Mouse (Mus musculus): ENCODE measurements around the gene Slc35b1. TPM values are rescaled to one million over a fixed set of nuclear protein-coding genes. Genes with fewer than 3 reads are reported as not detected.
"Not testable (repeated sequence)": the region's sequence is repeated elsewhere in the genome, so short reads cannot be mapped to it uniquely, and the experiment has no call there.

The Slc35b1 gene
- total RNA-seq, 2 experiments from 2014 or later: 64.7 to 71.1 TPM

DNA sequence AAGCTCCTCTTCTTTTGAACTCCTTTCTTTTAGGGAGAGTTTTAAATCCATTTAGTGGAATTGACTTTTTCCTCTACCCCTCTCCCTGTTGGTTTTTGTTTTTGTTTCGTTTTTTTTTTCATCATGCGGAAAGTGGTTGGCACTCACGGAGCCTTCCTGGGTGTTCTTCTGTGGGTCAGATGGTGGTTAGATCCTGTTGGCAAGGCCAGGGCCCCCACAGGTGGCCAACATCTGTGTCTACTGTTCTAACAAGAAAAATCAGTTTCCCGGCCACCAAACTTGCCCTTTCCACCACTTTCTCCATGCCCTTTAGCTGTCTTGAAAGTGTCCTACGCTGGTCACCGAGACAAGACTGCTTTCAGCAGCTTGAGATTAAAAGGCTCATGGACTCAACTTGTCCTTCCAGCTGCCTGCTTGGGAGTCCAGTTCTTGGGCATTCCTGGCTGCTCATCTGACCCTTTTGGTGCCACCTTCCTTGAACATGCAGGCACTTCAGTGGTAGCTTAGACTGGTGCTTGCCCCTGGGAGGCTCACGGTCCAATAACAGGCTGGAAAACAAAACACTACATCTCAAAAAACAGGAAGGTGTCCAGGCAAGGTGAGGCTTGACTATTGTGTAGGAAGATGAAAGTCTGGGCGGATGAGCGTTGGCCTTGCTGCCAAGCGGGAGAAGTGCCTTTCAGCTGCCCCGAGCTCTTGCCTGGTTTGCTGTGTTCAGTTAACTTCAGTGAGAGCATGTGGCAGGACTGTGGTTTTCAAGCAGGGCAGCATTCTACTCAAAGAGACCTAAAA lies 8.4 kb downstream of the Slc35b1 start:
- no peak for DNase-seq (ENCODE audit: low spot score in 2 of 2)

DNA sequence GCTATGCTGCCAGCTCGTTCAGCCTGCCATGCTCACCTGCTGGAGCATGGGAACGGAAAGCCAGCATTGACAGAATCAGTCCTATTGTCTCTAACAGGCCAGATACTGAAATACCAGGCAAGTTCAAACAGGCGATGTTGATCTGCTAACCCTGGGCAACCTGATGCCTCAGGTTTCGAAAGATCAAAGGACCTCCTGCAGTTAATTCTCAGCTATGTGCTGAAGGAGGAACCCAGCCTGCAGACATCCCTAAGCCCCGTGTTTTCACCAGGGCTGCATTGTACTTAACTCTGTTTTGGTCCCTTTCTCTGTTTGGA lies 9.0 kb downstream of the Slc35b1 start:
- DNase-seq (ENCODE audit: low spot score in 2 of 2): no peak

DNA sequence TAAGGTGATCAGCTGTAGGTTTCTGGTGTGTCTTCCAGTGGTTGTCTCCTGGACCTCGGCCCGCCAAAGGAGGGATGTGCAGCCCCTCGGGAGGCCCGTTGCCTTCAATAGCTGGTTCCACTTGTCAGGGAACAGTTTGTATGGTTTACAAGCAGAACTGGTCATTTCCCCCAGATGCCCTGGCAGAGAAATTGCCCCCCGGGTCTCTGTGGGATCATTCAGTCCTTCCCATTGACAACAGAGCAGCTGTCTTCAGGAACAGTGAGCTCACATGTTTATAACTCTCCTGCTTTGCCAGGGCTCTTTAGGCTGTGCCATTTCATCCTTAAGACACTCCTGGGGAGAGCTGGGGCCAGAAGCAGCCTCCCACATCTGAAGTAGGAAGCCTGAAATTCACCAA lies 9.6 kb downstream of the Slc35b1 start:
- no peak for DNase-seq (ENCODE audit: low spot score in 2 of 2)

DNA sequence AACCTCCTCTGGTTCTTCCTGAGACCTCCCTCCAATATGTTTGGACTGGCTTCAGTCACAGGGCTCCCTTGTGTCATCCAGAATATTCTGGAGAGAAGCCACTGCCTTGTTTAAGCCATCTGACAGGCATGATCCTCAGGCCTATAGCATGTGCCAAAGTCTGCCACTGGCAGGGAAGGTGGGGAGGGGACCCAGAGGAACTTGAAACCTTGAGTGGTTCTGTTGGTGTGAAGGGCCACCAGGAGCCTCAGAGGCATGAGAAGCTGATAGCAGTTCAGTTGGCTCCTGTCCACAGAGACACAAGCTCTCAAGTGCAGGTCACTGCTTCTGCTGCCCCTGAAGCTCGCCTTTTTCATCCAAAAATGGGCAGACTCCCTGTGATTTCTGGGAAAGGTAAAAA lies 12.1 kb downstream of the Slc35b1 start:
- DNase-seq (ENCODE audit: low spot score in 2 of 2): no peak

DNA sequence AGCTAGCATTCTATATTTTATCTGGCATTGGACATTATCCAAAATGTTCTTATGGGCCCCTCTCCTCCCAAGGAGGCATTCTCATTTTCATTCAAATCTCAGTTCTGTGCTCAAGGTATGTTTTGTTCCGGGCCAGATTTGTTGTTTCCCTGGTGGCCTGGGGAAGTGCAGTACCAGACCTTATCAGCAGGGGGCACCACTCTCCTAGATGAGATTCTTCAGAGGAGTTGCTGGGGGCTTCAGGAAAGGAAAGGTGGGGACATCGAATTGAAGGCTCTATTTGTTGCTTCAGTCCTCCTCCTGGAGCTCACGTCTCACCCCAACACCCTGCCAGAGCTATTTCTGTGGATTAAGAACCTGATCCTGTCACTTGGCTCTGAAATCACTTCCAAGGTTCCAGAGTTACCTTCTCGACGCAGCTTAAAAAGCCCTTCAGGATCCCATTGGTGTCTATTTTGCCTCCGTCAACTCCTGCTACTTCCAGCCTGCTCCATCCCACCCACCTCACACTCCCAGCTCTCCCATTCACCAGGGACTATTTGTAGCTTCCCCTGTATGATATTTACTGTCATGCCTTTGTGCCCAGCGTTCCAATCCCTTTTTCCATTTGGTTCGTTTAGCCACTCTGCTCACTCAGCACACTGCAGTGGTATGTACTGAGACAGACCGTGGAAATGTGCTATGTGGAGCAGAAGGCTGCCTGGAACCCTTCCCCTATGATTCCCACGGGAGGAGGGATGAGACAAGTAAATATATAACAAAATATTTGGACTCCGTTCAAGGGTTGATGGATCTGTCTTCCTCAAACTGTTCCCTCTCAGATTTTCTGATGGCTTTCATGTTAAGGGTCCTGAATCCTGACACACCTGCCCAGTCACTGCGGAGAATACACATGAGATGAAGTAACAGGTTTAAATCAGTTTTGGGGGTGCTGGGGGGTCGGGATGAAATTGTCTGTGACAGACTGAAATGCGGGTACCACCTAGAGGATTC lies 13.6 kb downstream of the Slc35b1 start:
- peak; percentile 46 to 53 for DNase-seq (ENCODE audit: low spot score in 2 of 2)

DNA sequence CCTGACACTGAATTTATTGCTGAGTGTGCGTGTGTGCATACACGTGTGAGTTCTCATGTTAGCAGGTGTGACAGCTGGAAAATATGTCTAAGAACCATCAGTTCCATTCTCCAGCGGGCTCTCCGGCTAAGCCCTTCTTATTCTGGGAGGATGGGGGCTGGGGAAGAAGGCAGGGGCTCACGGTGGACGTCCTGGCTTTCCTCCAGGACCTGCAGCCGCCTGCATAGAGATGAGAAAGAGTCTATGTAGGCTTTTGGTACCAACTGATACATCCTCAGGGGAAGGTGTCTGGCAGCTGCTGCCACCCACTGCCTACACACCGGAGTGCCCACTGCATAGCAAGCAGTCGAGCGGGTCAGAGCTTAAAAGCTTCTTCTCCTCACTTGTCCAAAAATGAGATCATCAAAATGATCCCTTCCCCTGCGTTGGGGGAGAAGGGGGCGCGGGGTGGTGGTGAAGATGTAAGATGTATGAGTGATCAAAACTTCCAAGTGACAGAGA lies 15.1 kb downstream of the Slc35b1 start:
- no peak for DNase-seq (ENCODE audit: low spot score in 2 of 2)

DNA sequence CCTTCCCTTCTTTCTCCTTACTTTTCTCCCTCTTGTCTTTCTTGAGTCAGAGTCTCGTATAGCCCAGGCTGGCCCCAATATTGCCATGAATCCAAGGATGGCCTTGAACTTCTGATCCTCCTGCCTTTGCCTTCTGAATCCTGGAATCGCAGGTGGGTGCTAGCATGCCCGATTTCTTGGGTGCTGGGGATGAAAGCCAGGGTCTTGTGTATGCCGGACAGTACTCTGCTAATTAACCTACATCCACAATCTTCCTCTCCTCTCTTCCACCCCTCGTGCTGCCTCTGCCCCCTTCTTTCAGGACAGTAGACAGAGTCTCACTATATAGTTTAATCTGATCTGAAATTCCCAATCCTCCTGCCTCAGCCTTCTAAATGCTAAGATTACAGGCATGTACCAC lies 17.1 kb downstream of the Slc35b1 start:
- DNase-seq (ENCODE audit: low spot score in 2 of 2): no peak

DNA sequence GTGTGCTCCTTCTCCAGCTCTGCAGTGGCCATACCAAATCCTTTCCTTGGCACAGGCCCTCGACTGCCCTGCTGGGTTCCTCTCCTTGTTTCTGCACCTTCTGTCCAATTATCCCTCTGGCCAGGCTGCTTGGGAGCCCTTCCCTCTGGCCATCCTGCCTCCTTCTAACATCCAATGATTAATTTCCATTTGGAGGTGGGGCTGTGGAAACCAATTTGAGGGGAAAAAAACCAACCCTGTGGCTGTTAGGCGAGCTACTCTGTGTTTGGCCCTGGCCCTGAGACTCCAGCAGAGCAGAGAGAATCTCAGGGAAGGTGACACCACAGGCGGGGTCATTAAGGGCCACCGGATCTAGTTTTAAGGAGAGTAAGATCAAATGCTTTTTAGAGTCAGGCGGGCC lies 17.7 kb downstream of the Slc35b1 start:
- DNase-seq (ENCODE audit: low spot score in 2 of 2): no peak

DNA sequence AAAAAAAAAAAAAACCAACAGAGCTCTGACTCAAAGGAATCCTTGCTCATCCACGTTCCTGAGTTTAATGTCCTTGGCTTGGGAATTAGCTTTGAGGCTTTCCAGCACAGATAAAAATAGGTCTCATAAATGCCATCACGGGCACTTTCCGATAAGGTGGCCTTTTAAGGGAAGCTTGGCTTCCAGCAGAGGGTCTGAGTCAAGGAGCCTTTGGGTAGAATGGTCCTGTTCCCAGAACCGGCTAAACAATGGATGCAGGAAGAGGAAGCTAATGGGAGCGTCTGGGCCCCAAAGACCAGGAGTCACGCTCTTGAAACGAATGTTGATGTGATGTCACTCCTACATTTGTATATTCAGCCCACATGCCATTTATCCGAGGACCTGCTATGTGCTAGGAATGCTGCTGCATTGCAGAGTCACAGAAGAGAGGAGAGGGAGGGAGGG lies 18.2 kb downstream of the Slc35b1 start:
- no peak for DNase-seq (ENCODE audit: low spot score in 2 of 2)

DNA sequence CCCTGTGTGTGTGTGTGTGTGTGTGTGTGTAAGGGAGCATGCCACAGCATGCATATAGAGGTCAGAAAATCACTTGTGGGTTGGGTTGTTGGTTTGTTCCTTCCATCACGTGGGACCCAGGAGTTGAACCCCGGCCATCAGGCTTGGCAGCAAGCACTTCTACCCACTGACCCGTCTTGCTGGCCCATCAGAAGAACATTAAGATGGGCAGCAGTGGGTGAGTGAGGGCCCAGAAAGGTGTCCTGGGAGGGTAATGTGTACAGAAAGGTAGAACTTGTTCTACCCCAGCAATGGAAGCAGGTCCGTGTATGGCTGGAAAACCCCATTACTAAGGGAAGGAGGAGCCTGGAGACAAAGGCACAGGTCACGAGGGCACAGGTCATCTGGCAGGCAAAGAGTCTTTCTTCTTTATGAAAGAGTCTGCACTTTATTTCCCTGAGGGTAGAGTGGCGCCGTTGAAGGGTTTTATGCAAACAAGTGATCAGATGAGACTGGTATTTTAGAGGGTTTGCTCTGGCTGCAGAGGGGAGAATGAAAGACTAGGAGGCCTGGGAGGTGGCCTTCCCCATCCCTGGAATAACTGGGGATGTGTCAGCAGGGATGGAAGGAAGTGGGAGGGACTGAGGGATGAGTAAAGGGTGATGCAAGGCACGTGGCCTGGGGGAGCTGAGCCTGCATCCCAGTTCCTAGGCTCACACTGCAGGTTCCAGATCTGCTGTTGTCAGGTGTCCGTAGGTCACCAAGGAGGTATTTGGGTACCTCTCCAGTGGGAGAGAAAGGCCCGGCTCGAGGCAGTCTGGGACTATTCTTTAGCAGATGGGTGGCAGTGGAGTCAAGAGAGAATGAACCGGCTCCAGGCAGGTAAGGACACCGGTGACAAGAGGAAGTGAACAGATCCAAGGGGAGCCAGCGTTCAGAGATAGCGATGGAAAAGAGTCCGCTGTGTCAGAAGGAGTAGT lies 19.2 kb downstream of the Slc35b1 start:
- DNase-seq (ENCODE audit: low spot score in 2 of 2): no peak

DNA sequence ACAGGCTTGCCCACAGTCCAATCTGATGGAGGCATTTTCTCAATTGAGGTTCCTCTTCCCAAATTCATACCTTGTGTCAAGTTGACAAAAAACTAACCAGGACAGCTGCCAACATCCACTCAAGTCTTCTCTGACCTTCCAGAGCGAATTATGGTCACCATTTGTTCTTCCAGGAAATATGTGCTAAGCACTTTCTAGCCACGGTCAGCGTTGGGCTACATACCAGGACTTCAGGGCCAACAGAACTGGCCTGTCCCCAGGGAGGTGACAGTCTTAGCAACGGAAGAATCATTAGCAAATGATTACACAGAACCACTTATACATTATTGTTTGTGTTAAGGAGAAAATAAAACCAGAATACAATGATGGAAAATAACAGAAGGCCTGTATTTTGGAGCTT lies 21.3 kb downstream of the Slc35b1 start:
- DNase-seq (ENCODE audit: low spot score in 2 of 2): no peak

DNA sequence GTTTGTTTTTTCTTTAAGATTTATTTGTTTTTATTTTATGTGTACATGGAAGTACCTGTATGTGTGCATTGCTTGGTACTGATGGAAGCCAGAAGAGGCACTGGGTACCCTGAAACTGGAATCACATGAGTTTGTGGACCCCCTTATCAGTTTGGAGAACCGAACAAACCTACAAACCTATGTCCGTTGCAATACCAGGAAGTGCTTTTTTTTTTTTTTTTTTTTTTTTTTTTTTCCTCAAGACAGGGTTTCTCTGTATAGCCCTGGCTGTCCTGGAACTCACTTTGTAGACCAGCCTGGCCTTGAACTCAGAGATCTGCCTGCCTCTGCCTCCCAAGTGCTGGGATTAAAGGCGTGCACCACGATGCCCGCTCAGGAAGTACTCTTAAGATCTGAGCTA lies 21.9 kb downstream of the Slc35b1 start:
- not testable (repeated sequence) for DNase-seq (ENCODE audit: low spot score in 2 of 2)

DNA sequence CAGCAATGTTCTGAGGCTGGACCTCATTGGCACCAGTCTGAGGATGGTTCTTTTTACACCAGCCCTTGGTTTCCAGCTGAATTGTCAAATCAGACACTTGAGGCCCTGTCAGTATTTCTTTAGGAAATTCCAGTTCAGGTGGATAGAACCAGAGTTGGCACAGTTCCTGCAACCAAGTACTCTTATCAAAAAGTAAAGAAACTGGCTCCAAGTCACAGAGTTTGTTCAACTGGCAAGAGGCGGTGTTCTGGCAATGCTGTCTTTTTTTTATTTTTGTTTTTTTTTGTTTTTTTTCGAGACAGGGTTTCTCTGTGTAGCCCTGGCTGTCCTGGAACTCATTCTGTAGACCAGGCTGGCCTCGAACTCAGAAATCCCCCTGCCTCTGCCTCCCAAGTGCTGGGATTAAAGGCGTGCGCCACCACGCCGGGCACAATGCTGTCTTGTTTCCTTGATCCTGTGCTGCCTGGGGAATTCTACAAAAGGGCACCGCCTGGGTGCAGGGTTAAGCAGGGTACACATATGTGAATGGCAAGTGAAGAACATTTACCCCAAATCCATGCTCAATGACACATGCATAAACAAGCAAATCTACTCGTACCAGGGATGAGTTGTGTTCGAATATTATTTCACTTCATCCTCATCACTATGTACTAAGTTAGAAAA lies 25.1 kb downstream of the Slc35b1 start:
- DNase-seq (ENCODE audit: low spot score in 2 of 2): no peak

DNA sequence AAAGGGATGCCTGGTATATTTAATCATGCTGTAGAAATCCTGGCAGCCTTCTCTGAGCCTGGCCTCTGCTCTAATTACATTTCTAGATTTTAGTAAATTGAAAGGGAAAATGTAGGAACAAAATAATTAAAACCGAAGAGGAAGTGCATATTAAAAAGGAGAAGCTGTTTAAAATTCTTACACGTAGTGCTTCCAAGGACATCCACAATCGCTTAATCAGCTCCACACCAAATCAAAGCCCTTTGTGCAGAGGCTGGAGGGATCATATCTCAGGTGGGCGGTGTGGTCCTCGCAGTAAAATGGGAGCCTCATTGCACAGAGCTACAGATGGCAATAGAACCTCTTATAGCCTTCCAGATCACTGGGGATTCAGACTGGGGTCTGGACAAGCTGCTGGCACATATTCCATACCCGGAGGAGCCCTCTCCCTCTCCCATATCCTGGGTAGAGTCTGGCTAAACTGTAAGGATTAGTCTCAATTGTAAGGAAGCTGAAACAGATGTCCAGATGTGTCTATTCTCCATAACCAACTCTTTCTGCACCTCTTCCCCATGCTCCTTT lies 27.0 kb downstream of the Slc35b1 start:
- no peak for DNase-seq (ENCODE audit: low spot score in 2 of 2)

DNA sequence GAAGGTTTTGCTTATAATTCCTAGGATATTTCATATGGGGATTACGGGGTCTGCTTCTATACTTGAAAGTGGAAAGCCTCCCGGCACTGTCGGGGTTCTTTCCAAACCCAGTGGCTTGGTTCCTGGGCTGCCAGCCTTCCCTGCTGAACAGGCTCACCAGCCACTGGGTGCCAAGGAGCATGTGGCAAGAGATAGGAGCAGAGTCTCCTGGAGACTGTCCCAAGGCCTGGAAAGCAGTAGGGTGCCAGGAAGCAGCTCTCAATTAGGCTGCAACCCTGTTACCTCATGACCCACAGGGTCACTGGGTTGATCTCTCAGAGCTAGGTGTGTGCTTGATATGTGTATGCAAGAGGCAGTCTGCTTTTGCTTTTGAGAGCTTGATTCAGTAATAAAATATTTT lies 28.1 kb downstream of the Slc35b1 start:
- no peak for DNase-seq (ENCODE audit: low spot score in 2 of 2)

DNA sequence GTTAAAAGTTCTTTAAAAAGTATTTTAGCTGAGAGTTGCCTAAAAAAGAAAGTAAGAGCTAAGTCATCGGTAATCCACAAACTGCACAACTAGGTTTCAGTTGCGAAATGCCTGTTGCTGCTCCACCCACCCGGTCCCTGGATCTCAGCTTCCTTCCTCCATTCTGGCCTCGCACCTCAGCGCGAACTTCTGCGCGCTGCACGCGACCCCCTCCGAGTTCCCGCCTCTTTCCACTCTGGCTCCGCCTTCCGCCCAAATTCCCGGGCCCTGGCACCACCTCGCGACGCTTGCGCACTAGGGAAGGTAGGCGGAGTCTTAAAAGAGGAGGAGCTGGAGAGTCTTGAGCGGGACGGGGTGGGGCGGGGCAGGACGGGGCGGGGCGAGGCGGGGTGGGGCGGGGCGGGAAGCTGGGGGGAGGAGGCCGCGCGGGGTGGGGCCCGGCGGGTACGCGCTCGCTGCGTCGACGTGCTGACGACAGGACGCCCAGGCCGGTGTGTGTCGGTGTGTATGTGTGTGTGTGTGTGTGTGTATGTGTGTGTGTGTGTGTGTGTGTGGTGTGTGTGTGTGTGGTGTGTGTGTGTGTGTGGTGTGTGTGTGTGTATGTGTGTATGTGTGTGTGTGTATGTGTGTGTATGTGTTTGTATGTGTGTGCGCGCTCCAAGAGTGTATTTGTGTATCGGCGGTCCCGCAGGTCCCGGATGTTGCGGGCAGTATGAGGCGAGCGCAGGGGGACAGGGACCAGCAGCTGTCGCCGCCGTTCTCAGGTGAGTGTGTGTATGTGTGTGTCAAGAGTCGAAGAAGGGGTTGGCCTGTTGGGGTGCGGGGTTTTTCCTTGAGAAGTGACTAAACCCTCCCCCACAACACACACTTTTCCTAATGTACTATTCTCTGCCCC lies 29.4 kb downstream of the Slc35b1 start, which contains the start of gene Spop:
Gene Spop (plus strand): TSS at position 440 of the 895 bp plus-strand sequence.
- DNase-seq (ENCODE audit: low spot score in 2 of 2): peak; percentile 83 to 91

DNA sequence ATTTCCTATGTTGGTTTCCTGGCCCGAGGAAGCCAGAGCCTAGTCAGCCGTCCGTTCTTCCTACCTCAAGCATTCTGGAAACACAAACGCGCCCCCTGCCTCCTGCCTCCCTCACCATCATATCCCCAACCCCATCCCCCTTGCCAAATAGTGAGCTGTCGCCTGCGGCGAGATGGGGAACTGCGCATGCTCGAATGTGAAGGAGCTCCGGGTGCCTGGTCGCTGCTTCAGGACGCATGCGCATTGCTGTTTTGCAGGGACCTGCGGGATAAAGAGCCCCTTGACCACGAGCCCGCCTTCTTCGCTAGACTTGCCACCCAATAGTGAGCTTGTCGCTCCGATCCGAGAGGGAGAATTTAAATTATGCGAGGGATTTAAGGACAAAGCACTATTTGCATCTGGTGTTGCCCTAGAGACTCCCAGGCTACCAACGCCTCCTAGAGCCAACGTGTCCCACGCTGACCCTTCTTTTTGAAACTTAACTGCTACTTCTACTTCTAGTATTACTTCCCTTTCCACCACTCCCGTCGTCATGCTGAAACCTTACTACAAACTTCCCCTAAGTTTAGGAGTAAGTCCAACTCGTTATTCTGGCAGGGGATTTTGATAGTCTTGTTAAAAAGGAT lies 30.2 kb downstream of the Slc35b1 start:
- DNase-seq (ENCODE audit: low spot score in 2 of 2): peak; percentile 82 to 94

DNA sequence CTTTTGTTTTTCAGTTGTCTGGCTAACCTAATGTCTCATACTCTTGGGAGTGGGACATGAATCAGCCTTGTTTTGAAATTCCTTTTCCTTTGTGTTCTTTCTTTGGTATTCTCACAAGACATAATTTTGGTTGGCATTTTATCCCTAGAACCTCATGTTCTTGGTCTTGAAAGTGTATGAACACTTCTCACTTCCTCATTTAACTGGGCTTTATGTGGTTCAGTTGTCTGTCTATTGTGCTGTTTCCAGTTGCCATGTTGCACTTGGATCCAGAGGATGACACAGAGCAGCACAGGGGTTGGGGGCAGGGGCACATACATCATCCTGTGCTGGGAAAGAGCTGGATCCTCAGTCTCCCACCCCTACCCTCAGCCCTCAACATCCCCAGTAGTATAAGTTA lies 31.4 kb downstream of the Slc35b1 start:
- DNase-seq (ENCODE audit: low spot score in 2 of 2): no peak
